Mouse (Mus musculus) T-cell, adult 2 months (primary cell): ENCODE data around the gene Ppme1.

Experiments
- DNase-seq: peaks from one replicate; pipeline ENCODE4 v3.0.0; 2022; ENCODE audit warnings: low spot score

Ppme1 gene

GRCm38 (mm10) chr7:100327514-100327913 is 44.6 kb downstream of the Ppme1 start:
- no peak for DNase-seq

DNA sequence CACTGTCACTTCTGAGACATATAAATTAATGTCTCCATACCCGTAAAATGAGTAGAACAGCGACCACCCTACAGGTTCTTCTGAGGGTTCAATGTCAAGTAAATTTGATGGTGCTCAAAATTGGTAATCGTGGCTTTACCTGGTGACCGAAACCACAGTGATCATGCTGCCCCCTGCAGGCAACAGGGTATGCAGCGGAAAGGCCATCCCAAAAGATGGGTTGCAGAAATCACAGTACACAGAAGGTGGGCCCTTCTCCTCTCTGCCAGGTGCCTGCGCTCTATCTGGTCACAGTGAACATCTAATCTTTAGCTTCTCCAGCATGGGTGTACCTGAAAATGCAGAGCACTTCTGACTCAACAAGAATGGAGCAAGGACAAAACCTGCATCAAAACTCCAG is 46.6 kb downstream of the Ppme1 start:
- peak; percentile 8 for DNase-seq

GRCm38 (mm10) chr7:100323721-100324120 is 48.4 kb downstream of the Ppme1 start:
- DNase-seq: no peak

DNA sequence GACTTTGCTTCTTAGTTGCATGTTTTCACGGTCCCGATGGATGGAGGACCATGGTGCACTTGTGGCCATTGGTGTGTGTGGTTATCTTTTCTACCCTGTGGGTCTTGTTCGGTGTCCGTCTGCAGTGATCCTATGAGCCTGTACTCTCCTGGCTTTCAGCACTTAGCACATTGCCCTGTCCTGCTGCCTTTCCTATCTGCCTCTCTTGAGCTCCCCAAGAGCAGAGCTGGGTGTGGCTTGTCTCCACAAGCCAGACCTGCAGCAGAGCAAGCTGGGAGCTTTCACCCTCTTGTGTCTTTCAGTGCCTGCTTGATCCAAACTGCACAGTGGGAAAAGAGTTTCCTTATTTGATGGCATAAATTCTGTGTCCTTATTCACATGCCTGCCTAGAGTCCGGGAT is 54.6 kb downstream of the Ppme1 start:
- no peak for DNase-seq

GRCm38 (mm10) chr7:100316924-100317323 is 55.2 kb downstream of the Ppme1 start:
- DNase-seq: no peak

DNA sequence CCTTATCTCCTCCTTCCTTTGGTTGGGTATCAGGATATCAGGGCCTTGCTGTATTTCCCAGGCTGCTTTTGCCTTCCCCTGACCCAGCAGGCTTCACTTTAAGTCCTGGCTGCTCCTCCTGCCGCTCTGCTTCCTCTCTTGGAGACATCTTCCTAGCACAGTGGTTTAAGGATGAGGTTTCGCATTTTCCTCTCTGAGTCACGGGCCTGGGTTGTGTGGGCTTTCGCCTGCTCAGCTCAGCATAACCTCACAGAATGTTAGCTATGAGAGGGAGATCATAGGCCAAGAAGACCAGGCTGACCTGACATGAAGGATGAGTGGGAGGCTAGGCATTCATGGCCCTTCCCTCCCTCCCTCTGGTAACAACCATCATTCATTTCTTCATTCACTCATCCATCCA is 59.4 kb downstream of the Ppme1 start:
- no peak for DNase-seq

- peak; percentile 8 for DNase-seq
These were observed 61.8 kb downstream of the Ppme1 start for GRCm38 (mm10) chr7:100310290-100310689.

- DNase-seq: no peak
These were observed 62.4 kb downstream of the Ppme1 start for GRCm38 (mm10) chr7:100309679-100310078.

DNA sequence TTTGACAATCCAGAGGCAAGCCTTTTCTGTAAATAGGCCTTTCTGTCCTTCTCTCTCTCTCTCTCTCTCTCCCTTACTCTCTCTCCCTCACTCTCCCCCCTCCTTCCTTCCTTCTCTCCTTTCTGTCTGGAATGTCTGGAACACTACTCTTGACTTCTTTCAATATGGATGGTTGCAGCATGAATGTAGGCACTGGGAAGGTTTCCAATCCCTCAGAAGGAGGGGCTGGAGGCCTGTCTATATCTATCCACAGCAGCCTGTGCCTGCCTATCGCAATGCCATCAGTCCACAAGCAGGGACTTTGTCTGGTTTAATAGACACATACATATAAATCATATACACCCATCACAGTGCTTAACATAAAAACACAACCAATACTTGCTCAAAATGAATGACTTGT is 62.9 kb downstream of the Ppme1 start:
- no peak for DNase-seq

- no peak for DNase-seq
These were observed 64.0 kb downstream of the Ppme1 start for GRCm38 (mm10) chr7:100307872-100308653.

GRCm38 (mm10) chr7:100305894-100306293 is 66.2 kb downstream of the Ppme1 start:
- no peak for DNase-seq

DNA sequence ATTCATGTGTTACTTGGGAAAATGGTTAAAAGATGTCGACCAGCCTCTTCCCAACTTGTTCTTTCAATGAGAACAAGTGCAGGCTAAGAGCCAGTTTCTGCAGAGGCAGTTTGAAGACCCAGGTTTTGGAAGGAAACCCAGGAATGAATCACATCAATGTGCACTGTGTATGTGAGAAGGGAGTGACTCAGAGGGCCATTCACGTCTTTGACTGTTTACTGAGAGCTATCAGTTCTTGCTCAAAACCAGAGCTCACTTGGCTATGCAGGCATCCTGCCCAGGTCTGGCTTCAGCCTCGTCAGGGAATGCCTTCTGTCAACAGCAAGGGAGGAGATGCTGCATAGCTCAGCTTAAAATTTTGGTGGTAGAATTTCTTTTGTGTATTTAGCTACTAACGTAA is 69.8 kb downstream of the Ppme1 start:
- DNase-seq: no peak

DNA sequence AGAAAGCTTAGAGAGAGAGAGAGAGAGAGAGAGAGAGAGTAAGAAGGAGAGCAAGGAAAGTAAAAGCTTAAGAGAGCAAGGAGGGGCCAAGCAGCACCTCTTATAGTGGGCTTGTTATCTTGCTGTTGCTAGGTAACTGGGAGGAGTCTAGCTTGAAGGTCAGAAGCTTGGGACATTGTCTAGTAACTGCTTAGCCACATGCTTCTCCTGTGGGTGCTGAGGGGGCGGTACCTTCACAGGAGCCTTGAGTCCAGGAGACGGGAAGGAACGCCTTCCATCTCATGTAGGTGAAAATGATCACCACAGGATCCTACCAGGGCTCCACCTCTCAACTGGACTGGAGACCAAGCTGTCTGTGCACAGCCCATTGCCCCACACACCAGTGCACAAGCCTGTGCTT is 70.7 kb downstream of the Ppme1 start:
- DNase-seq: no peak

GRCm38 (mm10) chr7:100298861-100299510 is 73.1 kb downstream of the Ppme1 start:
- DNase-seq: no peak

- no peak for DNase-seq
These were observed 75.4 kb downstream of the Ppme1 start for GRCm38 (mm10) chr7:100296699-100297098.

- no peak for DNase-seq
These were observed 76.4 kb downstream of the Ppme1 start for GRCm38 (mm10) chr7:100295745-100296144.

- DNase-seq: no peak
These were observed 78.6 kb downstream of the Ppme1 start for GRCm38 (mm10) chr7:100293546-100293945.

DNA sequence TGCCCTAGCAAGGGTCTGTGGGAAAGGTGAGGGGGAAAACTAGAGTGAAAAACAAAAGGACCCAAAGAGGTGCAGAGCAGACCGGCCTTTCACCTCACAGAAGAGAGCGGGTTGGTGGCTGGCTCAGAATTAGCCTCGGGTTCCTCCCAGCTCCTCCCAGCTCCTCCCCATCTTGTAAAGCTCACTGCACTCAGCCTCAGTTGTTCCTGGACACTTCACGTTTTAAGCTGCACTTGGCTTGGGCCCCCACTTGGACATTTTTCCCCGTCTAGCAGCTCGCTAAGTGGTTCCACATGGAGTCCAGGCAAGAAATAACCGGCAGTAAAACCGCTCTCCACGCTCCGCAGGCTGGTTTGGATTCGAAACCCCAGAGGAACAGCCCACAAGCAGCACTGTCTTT is 83.5 kb downstream of the Ppme1 start:
- no peak for DNase-seq

DNA sequence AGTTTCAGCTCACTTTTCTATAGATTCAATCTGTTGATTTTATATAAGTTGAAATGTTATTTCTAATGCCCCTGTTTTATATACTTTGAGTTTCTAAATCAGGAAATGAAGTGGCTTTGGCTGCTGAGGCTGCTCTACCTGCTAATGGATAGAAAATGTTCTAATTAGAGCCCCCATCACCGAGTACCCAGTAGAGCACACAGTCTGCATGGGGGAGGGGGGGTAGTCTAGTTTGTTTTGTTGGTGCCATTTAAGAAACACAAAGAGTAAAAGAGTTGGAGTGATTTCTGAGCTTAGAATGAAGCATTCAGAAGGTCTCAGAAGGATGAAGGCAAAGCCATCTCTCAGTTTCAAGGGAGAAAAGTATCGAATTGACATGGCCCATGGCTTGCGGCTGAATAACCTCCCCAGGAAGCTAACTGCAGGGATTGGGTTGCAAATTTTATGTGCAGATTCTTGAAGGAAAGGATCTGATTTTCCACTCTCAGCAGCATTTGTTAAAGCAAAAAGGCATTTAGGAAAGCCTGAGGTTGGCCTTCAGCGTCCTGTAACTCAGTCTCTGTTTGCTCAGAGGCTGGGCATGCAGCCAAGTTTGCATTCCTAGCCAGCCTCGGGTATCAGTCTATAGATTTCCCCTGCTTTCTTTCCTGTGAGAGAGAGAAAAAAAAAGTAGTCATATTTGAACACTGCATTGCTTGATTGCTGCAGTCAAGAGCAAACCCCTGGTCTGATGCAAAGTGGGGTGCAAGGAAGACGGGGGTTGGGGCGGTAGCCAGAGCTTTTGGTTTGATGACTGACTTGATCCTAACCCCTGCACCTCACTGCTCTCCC is 84.1 kb downstream of the Ppme1 start:
- DNase-seq: no peak

DNA sequence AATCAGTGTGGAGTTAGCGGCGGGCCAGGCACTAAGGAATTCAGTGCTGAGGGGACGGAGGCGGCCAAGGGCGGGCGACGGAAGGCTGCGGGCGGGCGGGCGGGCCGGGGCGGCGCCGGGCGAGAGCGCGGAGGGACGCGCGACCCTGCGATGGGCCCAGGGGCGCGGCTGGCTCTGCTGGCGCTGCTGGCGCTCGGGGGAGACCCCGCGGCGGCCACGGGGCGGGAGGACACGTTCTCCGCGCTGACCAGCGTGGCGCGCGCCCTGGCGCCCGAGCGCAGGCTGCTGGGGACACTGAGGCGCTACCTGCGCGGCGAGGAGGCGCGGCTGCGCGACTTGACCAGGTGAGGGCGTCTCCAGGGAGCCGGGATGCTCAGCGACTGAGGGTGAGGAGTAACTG is 86.7 kb downstream of the Ppme1 start, which contains the start of gene P4ha3:
P4ha3 (plus strand) TSS at position 138 of the 400 bp plus-strand sequence.
- DNase-seq: no peak

- no peak for DNase-seq
These were observed 88.8 kb downstream of the Ppme1 start for GRCm38 (mm10) chr7:100283298-100283697.

DNA sequence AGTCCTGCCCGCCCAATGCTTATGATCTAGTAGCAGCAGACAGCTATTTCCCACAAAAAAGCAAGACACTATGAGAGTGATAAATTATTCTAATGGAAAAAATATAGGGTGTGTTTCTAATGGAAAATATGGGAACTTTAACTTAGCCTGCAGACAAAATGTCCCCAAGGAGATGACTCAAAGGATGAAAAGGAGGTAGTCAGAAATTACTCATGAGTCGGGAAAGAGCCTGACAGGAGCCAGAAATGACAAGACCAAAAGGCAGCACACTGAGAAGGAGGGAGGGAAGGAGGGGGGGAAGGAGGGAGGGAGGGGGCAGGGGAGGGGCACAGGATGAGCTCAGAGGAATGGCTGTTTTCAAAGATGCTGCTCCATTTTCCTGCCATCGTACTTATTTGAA is 90.5 kb downstream of the Ppme1 start:
- no peak for DNase-seq

GRCm38 (mm10) chr7:100279803-100280202 is 92.3 kb downstream of the Ppme1 start:
- peak; percentile 32 for DNase-seq
